Mouse (Mus musculus): Measurements from ENCODE around the gene Gm28042. TPM values are rescaled to one million over a fixed set of nuclear protein-coding genes. Genes with fewer than 3 reads are reported as not detected.
A peak's percentile ranks its signal among the peaks of the same experiment; 100 is the strongest.

Gene Gm28042
- polyA plus RNA-seq, 1 experiment from 2014 or later: 6.2 TPM

DNA sequence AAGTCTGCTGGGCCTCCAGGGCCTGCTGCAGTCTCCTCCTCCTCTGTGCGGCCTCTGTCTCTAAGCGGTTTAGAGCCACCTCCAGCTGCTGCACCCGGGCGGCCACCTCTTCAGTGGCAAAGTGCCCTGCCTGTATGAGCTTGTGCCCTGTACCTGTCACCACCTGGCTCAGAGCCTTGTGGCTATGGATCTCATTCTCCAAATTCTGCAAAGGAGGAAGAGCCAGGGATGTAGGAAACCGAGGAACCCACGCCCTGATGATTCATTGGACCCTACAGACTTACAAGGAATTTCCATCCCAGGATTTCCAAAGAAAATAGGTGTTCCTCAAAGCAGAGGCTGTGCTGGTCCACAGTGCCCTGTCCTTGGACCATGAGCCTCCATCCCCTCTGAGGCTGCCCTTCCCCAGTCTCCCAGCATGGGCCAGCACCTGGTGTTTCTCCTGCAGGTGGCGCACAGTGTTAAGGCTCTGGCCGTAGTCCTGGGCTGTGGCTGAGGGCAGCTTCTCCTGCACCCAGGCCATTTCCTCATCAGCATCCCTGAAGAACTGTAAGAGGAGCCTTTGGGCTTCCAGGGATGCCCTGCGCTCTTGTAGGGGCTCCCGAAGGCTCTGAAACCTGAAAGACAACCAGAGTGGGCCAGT lies 22.5 kb downstream of the Gm28042 start:
- Histone ChIP-seq H3K4me3 (no peak overlapping the region), H3K27me3 (replicated peaks; ENCODE audit: low read depth, poor library complexity, severe bottlenecking) (peaks cover 11% of the 10 kb centered on the region; the same call in 1 of the 2 replicates), H3K4me1 (peaks cover 8% of the 10 kb centered on the region), H3K9me3 (no peaks in the 10 kb centered on the region), H3K36me3 (replicated peaks) (no peaks in the 10 kb centered on the region), H3K27ac (replicated peaks) (no peak overlapping the region)
- WGBS: 62% methylated on average over 10 of the region's 10 CpGs
- DNase-seq (ENCODE audit: low spot score): peak; percentile 60

DNA sequence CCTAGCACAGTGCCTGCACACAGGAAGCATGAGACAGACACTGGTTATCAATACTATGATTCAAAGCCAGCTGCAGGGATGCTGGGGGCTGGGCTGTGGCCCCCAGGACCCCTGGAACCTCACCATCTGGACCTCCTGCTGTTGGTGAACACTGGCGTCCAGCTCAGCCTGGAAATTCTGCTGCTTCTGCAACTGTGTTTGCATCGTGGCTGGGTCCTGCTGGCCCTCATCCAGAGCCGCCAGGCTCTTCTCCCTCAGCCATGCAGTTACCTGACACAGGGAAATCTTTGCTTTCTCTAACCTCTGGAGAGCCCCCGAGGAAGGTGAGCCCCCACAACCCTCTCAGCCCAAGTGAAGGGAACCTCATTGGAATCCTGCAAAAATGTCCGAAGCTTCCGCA lies 24.1 kb downstream of the Gm28042 start:
- no peak overlapping the region for H3K27ac ChIP-seq (replicated peaks)
- no peaks in the 10 kb centered on the region for H3K9me3 ChIP-seq
- H3K27me3 ChIP-seq (replicated peaks; ENCODE audit: low read depth, poor library complexity, severe bottlenecking): peaks cover 11% of the 10 kb centered on the region; the same call in 1 of the 2 replicates
- H3K36me3 ChIP-seq (replicated peaks): no peaks in the 10 kb centered on the region
- no peak for DNase-seq (ENCODE audit: low spot score)
- 72% methylated on average over 6 of the region's 6 CpGs for WGBS
- H3K4me3 ChIP-seq: no peak overlapping the region
- 0 out of 2 replicates have a peak, but pooled peaks cover 4% of the 10 kb centered on the region for H3K4me1 ChIP-seq

DNA sequence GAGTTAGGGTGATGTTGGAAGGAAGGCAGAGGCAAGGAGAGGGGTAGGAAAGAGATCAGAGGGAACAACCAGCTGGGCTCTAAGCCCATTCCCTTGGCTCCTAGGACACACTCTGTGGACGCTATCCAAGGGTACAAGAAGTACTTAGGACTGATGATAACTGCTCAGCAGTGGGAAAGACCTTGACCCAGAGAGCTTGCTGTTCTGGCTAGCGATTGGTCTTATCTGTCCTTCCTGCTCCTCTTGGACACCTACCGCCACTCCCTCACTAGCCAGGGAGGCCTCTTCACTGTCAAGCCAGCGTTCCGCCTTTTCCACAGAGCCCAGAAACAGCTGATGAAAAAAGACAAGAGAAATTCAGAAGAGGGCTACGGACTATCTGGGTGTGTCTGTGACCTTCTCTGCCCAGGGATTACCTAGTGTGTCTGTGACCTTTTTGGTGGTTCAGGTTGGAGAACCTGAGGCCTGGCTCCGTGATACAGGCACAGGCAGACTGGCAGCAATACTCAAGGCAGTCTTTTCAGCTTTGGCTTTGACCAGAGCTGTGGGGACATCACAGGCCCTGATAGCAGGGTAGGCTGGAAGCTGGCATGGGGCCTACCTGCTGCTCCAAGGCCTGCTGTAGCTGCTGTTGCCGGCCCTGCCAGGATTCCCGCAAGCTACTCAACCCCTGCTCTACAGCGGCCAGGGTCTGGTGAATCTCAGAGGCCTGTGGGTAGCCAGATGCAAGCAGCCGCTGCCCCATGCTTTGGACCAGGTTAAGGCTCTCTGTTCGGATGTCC lies 27.7 kb downstream of the Gm28042 start:
- no peaks in the 10 kb centered on the region for H3K36me3 ChIP-seq (replicated peaks)
- no peak overlapping the region for H3K4me3 ChIP-seq
- H3K4me1 ChIP-seq: peaks cover 11% of the 10 kb centered on the region
- DNase-seq (ENCODE audit: low spot score): no peak
- H3K9me3 ChIP-seq: no peaks in the 10 kb centered on the region
- 89% methylated on average over 12 of the region's 12 CpGs for WGBS
- no peaks in the 10 kb centered on the region for H3K27me3 ChIP-seq (replicated peaks; ENCODE audit: low read depth, poor library complexity, severe bottlenecking)
- no peak overlapping the region for H3K27ac ChIP-seq (replicated peaks)

DNA sequence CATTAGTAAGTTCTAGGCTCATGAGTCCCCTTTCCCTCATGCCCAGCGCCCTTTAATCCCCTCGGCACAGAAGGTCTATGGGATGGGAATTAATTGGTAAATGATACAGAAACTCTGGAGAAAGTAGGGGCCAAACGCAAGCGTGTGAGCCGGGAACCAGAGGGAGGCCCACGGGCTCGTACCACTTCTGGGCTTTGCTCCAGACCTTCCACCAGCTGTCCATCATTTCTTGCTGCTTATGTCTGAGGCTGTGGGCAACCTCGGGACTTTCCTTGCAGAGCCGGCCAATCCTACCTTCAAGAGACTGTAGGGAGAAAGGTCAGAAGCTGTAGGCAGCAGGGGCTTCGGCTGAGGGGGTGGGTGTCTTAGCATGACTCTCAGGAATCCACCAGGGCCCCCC lies 28.6 kb downstream of the Gm28042 start:
- no peaks in the 10 kb centered on the region for H3K9me3 ChIP-seq
- H3K4me1 ChIP-seq: peaks cover 20% of the 10 kb centered on the region
- DNase-seq (ENCODE audit: low spot score): no peak
- H3K36me3 ChIP-seq (replicated peaks): no peaks in the 10 kb centered on the region
- no peak overlapping the region for H3K27ac ChIP-seq (replicated peaks)
- no peaks in the 10 kb centered on the region for H3K27me3 ChIP-seq (replicated peaks; ENCODE audit: low read depth, poor library complexity, severe bottlenecking)
- H3K4me3 ChIP-seq: no peak overlapping the region
- WGBS: 91% methylated on average over 10 of the region's 10 CpGs

DNA sequence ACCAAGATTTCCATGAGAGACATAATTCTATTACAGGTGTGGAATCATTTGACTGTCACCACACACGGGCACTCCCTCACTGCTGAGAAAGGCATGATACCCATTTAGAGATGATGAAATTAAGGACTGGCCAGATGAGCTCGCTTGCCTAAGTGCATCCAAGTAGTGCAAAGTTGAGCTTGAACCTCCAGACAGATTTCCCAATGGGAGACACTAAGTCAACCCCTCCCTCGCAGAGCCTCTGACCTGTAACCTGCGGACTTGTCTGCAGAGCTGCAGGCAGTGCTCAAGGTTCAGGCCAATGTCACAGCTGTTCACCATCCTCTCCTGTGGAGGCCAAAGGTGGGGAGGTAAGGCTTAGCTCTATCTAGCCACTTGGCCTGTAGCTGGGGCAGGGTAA lies 31.5 kb downstream of the Gm28042 start:
- no peaks in the 10 kb centered on the region for H3K36me3 ChIP-seq (replicated peaks)
- H3K27ac ChIP-seq (replicated peaks): no peak overlapping the region
- H3K4me3 ChIP-seq: no peak overlapping the region
- 86% methylated on average over 4 of the region's 4 CpGs for WGBS
- H3K4me1 ChIP-seq: peaks cover 28% of the 10 kb centered on the region
- no peaks in the 10 kb centered on the region for H3K27me3 ChIP-seq (replicated peaks; ENCODE audit: low read depth, poor library complexity, severe bottlenecking)
- DNase-seq (ENCODE audit: low spot score): no peak
- H3K9me3 ChIP-seq: no peaks in the 10 kb centered on the region

DNA sequence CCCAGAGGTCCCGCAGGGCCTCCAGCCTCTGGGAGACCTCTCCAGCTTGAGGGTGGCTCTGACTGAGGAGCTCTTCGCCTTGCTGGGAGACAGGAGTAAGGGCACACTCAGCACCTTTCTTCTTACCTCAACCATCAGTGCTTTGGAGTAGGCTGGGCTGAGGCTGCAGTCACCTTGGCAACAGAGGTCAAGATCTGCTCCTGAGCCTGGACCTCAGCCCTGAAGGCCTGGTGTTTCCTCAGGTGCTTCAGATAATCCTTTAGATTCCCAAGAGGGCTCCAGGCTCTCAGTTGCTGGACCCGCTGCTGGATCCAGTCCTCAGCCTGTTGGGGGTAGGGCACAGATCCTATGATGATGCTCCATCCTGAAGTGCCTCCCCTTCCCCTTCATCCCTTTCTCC lies 32.2 kb downstream of the Gm28042 start:
- Histone ChIP-seq H3K9me3 (no peaks in the 10 kb centered on the region), H3K36me3 (replicated peaks) (no peaks in the 10 kb centered on the region), H3K4me1 (peaks cover 28% of the 10 kb centered on the region), H3K27me3 (replicated peaks; ENCODE audit: low read depth, poor library complexity, severe bottlenecking) (no peaks in the 10 kb centered on the region), H3K4me3 (0 out of 2 replicates have a peak overlapping the region, but pooled peaks have one; percentile 1), H3K27ac (replicated peaks) (peak overlapping the region; percentile 35)
- WGBS: 82% methylated on average over 3 of the region's 3 CpGs
- no peak for DNase-seq (ENCODE audit: low spot score)

DNA sequence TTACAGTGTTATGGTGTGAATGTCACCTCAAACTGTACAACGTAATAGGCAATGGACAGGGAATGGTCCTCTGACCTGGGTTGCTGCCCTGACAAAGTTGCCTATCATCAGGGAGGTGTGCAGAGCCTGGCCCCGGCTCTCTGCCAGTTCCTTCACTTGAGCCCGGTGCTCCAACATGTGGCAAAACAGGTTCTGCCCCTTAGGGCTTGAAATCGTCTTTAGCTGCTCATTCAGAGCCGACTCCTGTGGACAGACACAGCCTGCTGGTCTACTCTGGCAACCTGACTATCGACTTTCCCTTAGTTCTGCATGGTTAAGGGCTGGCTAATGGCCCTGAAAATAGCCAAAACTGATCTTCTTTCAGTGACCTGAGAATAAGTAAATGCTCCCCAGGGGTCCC lies 32.9 kb downstream of the Gm28042 start:
- Histone ChIP-seq H3K9me3 (no peaks in the 10 kb centered on the region), H3K4me3 (no peak overlapping the region), H3K27ac (replicated peaks) (0 out of 2 replicates have a peak overlapping the region, but pooled peaks have one; percentile 35), H3K36me3 (replicated peaks) (no peaks in the 10 kb centered on the region), H3K27me3 (replicated peaks; ENCODE audit: low read depth, poor library complexity, severe bottlenecking) (no peaks in the 10 kb centered on the region), H3K4me1 (peaks cover 28% of the 10 kb centered on the region)
- WGBS: 50% methylated on average over 6 of the region's 6 CpGs
- no peak for DNase-seq (ENCODE audit: low spot score)

DNA sequence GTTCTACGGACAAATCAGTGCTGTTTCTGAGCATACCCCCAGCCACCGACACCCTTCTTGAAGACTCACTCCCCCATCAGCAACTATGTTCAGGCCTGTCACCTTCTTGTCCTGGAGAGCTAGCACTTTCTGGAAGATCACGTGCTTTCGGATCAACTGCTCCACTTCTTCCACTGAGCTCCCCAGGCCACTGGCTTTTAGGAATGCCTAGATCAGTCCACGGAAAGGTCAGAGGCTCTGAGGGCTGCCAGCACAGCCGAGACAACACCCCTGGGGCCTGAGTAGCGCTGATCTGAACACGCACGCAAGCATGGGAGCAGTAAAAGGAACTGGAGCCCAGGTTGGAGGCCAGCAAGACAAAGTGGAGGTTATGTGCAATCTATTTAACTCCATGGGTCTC lies 33.4 kb downstream of the Gm28042 start:
- DNase-seq (ENCODE audit: low spot score): no peak
- Histone ChIP-seq H3K9me3 (no peaks in the 10 kb centered on the region), H3K27me3 (replicated peaks; ENCODE audit: low read depth, poor library complexity, severe bottlenecking) (no peaks in the 10 kb centered on the region), H3K36me3 (replicated peaks) (no peaks in the 10 kb centered on the region), H3K27ac (replicated peaks) (peak overlapping the region; percentile 35), H3K4me3 (no peak overlapping the region), H3K4me1 (peaks cover 28% of the 10 kb centered on the region)
- WGBS: 70% methylated on average over 9 of the region's 9 CpGs

DNA sequence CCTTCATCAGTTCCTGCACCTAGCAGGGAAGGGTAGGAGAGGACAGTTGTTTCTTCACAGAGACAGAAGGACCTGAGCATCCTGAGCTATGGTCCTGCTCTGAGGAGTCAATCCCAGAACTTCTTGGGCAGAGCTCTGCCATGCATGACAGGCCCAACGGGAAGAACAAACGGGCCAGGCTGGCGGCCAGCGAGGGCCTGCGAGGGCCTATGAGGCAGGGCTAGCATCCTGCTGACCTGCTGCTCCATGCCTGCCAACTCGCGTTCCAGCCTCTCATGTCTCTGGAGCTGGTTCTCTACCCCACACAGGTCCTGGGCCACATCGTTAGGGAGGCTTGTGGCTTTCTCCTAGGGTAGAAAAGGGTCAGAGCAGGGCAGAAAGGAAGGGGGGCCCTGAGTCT lies 35.0 kb downstream of the Gm28042 start:
- Histone ChIP-seq H3K27ac (replicated peaks) (no peak overlapping the region), H3K9me3 (no peaks in the 10 kb centered on the region), H3K27me3 (replicated peaks; ENCODE audit: low read depth, poor library complexity, severe bottlenecking) (no peaks in the 10 kb centered on the region), H3K4me3 (no peak overlapping the region), H3K36me3 (replicated peaks) (no peaks in the 10 kb centered on the region), H3K4me1 (peaks cover 28% of the 10 kb centered on the region)
- WGBS: 83% methylated on average over 8 of the region's 8 CpGs
- DNase-seq (ENCODE audit: low spot score): no peak

DNA sequence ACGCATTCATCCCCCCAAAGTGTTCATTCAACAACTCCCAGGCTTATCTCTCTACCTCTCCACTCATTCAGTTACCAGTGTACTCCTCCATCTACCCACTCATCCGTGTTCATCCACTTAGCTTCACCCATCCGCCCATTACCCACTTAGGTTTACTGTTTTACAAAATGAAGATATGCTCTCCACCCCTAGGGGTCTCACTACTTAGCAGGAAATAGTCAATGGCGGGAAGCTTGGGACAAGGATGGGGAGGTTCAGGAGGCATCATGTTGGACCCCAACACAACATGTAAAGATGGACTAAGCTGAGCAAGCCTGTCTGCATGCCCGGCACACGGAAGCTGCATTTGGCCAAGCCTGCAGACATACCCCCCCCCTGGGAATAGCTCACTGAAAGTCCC lies 37.3 kb downstream of the Gm28042 start:
- no peak overlapping the region for H3K4me3 ChIP-seq
- no peak for DNase-seq (ENCODE audit: low spot score)
- peaks cover 28% of the 10 kb centered on the region for H3K4me1 ChIP-seq
- 86% methylated on average over 6 of the region's 6 CpGs for WGBS
- no peaks in the 10 kb centered on the region for H3K36me3 ChIP-seq (replicated peaks)
- H3K27ac ChIP-seq (replicated peaks): no peak overlapping the region
- no peaks in the 10 kb centered on the region for H3K9me3 ChIP-seq
- no peaks in the 10 kb centered on the region for H3K27me3 ChIP-seq (replicated peaks; ENCODE audit: low read depth, poor library complexity, severe bottlenecking)

DNA sequence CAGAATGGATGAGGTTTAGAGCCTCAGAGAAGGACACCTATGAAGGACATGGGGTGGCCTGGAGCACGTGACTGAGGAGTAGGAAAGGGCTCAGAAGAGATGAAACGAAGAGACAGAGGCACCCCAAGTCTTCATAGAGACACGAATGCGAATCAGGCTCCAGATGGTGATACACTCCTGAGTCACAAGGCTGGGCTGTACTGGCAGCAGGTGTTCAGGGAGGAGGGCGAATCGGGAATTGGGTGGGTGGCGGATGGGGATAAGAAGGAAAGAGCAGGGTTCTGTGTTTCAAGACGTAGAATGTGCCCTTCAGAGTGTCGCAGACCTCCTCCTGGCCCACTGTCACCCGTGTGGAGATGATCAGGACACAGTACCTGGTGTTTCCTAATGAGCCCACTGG lies 38.0 kb downstream of the Gm28042 start:
- peaks cover 22% of the 10 kb centered on the region for H3K4me1 ChIP-seq
- H3K27me3 ChIP-seq (replicated peaks; ENCODE audit: low read depth, poor library complexity, severe bottlenecking): no peaks in the 10 kb centered on the region
- DNase-seq (ENCODE audit: low spot score): no peak
- H3K4me3 ChIP-seq: no peak overlapping the region
- no peaks in the 10 kb centered on the region for H3K9me3 ChIP-seq
- H3K36me3 ChIP-seq (replicated peaks): no peaks in the 10 kb centered on the region
- WGBS: 93% methylated on average over 10 of the region's 10 CpGs
- H3K27ac ChIP-seq (replicated peaks): no peak overlapping the region

DNA sequence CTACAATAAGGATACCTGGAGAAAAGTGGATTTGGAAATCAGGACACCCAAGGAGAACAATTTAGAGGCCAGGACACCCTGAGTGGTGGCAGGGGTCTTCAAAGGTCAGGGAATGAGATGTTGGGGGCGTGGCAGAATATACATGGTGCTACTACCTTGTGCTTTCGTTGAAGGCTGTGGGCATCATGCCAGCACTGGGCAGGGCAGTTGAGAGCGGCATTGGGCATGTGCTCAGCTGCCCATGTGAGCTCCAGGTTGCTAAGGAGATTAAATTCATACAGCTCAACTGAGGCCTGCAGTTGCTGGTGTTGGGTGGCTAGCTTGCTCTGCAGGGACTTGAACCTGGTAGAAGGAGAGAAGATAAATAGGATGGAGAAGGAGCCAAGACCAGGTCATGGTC lies 38.9 kb downstream of the Gm28042 start:
- no peak for DNase-seq (ENCODE audit: low spot score)

More for the DNA sequence above, 38.9 kb downstream of the Gm28042 start:
- 92% methylated on average over 3 of the region's 3 CpGs for WGBS
- Histone ChIP-seq H3K4me1 (peaks cover 13% of the 10 kb centered on the region), H3K27ac (replicated peaks) (no peak overlapping the region), H3K36me3 (replicated peaks) (no peaks in the 10 kb centered on the region), H3K27me3 (replicated peaks; ENCODE audit: low read depth, poor library complexity, severe bottlenecking) (no peaks in the 10 kb centered on the region), H3K9me3 (no peaks in the 10 kb centered on the region), H3K4me3 (no peak overlapping the region)
